Mouse (Mus musculus): ENCODE results near the gene Ano6.

The Ano6 gene

DNA sequence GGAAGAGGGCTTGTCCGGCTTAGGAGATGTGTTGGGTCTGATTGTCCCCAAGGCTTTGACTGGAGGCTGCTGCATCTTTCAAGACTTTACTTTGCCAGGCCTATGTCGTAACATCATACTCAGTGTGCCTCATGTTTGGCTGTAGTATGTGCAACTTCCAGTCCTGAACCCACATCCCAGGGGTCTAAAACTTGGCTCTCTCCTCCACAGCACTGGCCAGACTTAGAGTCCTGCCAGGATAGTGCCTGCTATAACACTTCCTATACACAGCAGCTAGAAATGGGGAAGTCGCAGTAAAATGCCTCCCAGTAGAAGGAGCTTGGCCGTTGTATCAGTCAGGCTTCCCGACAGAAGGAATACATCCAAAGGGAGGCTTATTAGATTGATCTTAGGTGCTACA is 21.9 kb upstream of the Ano6 start:
- DNase-seq (ENCODE audit: low spot score): no peak

DNA sequence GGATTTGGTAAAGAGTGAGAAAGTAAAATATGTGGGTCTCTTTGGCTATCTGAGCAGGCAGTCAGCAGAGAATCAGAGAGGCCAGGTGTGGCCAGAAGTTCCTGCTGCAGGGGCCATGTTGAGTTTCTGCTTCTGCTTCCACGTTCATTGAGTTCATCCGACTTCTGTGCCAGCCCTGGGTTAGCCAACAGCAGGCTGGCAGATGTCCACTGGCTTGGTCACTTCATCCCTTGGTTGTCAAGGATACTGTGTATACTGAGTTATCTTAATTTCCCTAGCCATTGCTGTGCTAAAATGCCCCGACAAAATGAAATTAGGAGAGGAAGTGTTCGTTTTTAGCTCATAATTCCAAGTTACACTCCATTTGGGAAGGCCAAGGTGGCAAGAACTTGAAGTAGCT is 21.1 kb upstream of the Ano6 start:
- peak; percentile 20 for DNase-seq (ENCODE audit: low spot score)

- DNase-seq (ENCODE audit: low spot score): no peak
Measured at GRCm38 (mm10) chr15:95770307-95770706, 20.3 kb upstream of the Ano6 start.

- DNase-seq (ENCODE audit: low spot score): no peak
Measured at GRCm38 (mm10) chr15:95772374-95772773, 18.3 kb upstream of the Ano6 start.

- DNase-seq (ENCODE audit: low spot score): peak; percentile 68
Measured at GRCm38 (mm10) chr15:95772861-95773836, 17.5 kb upstream of the Ano6 start.

DNA sequence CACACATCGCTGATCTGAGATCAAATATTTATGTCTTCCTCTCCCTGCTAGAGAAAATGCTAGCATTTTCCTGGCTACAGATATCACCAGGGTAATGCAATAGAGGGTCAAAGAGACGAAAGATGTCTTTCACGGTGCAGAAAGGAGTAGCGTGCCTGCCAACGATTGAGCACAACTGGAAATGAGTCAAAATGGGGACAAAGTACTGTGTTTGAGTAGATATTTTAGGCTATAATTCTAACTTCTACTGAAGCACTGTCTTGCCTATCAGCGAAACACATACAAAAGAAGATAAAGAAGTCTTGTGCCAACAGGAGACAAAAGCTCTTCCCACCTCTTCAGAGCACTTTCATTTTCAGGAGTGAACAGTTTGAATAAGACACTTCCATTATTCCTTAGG is 16.4 kb upstream of the Ano6 start:
- DNase-seq (ENCODE audit: low spot score): no peak

- DNase-seq (ENCODE audit: low spot score): no peak
Measured at GRCm38 (mm10) chr15:95774674-95775414, 15.8 kb upstream of the Ano6 start.

DNA sequence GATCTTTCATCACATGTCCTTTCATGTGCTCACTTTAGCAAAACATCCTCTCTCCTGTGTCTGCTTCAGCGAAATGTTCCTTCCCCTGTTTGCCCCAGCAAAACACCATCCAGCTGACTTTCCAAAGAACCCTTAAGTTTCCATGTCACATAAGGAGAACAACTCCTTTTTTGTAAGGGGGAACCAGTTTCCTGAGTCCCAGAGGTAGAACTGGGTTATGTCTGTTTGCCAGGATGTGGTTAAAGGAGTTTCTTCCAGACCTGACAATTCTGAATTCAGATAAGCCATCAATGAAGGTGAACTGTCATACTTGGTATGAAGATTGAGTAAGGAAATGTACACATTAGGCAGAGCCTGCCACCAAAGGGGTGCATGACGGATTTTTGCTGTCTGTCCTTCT is 12.9 kb upstream of the Ano6 start:
- no peak for DNase-seq (ENCODE audit: low spot score)

- DNase-seq (ENCODE audit: low spot score): no peak
Measured at GRCm38 (mm10) chr15:95778710-95779109, 11.9 kb upstream of the Ano6 start.

DNA sequence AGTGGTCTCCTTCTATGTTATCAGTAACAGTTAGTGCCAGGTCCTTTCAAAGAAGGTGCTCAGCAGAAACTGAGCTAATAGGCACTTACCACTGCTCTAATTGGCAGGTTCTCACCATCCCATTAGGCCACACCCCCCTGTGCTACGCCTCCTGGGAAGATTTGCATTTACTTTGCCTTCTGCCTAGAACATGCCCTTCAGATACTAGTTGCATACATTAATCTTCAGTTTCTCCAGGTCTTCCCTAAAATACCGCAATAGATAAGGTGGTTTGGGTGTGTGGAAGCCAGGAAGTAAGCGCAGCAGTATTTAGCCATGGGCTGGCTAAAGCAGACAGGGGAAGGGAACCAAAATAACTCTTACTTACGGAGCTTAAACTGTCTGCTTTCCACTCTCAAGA is 4.0 kb upstream of the Ano6 start:
- DNase-seq (ENCODE audit: low spot score): no peak

GRCm38 (mm10) chr15:95787578-95787977 is 3.1 kb upstream of the Ano6 start:
- no peak for DNase-seq (ENCODE audit: low spot score)

- peak; percentile 59 for DNase-seq (ENCODE audit: low spot score)
Measured at GRCm38 (mm10) chr15:95789562-95790528, 798 bp upstream of the Ano6 start.

GRCm38 (mm10) chr15:95791141-95791791 is 623 bp downstream of the Ano6 start:
- DNase-seq (ENCODE audit: low spot score): no peak

DNA sequence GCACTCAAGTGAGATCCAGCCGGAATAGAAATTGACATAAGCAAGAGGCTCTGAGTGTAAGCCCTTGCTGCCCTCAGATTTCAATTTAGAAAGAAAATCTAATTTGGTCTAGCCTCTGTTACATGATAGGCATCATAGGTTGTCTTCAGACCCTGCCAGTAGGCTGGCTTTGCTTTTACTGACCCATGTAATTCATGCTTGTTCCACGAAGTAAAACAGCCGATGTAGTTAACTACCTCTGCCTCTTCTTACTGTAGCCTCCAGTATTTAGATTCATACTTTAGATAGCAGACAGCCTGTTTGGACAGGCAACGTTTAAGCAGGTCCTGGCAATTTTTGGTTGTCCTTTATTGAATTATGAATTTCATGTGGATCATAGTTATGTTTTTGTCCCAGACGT is 1.2 kb downstream of the Ano6 start:
- no peak for DNase-seq (ENCODE audit: low spot score)

DNA sequence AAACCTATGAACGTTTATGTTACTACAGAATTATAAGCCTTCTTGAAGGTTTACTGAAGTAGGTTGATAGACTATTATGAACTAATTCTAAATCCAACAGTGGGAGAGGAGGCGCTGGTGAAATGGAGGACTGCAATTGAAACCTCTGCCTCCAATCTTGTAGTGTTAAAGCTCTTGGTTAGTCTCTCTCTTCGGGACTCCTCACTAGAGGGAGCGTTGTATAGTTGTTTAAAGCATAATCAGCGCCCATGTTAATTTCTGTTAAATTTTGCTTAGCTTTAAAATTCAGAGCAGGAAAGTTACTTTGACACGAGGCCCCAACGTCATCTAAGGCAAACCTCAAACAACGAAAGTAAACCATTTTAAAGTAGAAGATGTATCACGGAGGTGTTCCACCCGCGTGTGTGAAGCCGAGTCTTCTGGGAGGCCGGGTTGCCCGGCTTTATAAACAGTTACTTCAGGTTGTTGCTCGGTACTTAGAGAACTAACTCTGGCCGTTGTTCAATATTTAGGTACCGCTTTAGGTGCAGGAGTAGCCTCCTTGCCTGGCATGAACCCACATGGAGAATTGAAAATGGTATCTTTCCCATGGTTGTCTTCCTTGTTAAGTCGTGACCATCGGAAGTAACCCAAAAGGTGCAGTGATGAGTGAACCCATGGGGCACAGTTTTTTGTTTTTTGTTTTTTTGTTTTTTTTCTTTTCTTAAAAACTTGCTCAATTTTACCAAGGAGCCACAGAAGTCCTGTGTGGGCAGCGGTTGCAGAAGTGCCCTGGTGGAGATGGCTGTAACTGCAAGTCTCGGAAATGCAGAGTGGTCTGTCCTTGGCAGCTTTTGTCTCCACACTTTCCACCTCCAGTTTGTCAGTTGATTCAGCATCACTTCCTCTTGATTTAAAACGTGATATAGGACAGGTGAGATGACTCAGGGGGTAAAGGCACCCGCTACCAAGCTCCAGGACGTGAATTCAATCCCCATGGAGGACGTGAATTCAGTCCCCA is 1.9 kb downstream of the Ano6 start:
- peak; percentile 26 for DNase-seq (ENCODE audit: low spot score)

DNA sequence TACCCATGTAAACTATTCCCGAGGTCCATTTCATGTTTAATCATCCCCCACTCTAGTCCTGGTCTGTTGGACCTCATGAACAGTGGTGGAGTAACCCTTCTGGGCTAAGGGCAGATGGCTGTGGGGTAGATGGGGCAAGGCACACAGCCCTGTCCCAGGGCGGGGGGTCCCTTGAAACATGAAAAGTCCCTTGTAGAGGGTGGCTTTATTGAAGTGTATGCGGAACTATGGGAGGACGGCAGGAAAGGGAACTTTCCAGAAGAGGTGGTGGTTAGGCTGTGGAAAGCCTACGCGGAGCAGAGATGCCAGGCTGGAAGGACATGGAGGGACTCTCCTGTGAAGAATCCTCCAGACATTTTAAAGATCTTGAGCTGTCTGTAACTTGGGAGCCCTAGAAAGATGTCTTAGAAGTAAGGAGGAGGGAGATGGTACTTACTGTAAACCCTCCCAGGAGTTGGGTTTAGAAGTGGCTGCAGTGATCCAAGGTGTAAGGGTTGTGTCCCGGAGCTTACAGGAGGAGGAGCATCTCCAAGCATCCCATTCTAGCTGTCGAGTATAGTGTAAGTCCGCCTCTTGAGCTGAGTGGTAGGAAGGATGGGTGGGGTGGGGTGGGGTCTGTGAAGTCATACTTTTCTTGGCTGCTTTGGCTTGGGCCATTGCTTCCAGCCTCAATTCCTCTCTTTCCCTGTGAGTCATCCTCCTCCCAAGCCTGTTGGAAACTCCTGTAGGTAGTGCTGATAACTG is 3.3 kb downstream of the Ano6 start:
- no peak for DNase-seq (ENCODE audit: low spot score)

DNA sequence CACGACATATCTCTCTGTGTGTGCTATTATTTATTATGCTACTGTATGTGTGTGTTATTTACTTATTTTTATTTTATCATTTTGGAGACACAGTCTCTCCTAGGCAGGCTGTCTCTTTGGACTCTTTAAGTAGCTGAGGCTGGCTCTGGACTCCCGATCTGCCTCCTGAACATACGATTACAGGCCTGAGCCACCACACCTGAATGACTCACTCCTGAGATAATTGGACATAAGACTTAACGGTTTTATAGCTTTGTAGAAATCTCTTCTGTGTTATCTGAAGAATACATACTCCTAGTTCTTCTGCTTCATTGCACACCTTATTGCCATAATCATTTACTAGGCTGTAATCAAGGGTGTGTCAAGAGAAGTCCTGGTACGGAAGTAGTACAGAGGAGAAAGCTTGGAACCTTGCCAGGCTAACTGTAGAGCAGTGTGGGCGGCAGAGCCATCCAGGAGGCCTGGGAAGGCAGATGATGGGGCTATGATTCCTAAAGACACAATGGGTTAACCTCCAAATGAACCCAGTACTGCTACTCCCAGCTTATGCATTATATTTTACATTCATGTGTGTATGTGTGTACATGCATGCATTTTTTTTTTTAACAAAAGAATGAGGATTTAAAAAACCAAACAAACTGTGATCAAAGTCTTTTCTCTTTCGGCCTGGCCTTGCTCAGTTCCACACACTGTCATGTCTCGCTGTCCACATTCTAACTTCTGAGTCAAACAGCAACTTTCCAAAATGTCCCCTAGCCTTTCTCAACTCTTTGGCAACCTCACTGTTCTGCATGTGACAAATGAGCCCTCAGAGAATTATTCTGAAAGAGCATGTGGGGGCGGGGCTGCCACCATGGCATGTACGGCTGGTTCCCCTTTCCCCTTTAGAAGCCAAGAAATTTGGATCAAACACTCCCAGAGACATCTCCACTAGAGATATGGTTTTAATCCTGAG is 4.2 kb downstream of the Ano6 start:
- peak; percentile 23 for DNase-seq (ENCODE audit: low spot score)

DNA sequence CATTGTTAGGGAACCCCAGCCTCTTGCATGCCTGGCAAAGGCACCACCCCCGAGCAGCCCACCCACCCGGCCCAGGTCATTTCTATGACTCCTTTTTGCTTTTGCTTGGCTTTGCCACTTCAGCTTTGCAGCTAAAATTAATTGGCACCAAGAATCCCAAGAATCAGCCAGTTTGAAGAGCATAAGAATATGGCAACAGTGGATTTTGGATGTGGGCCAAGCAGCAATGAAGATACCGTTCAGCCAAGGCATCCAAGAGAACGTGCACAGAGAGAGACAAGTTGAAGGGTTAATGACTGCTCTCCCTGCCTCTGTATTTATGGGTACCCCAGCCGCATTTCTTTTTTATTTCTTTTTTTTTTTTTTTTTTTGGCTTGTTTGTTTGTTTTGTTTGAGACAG is 5.4 kb downstream of the Ano6 start:
- no peak for DNase-seq (ENCODE audit: low spot score)
